Mouse (Mus musculus) heart, embryonic 11.5 days (tissue): ENCODE results near the gene Gucy2d. TPM values are rescaled to one million over a fixed set of nuclear protein-coding genes. Genes with fewer than 3 reads are reported as not detected.

Experiments used
- ATAC-seq: fragments of 200-750 bp; cut with Nextera tagmentation; replicated peaks from 2 replicates; pipeline ENCODE4 v1.8.0; 2017; ENCODE audit warnings: moderate library complexity; ENCODE audit not compliant: insufficient number of reproducible peaks, low FRiP score, low TSS enrichment
- H3K27ac ChIP-seq: fragments of 300-500 bp; sonication (generic); 2 replicates; pipeline ENCODE4 v1.5.1; 2014; ENCODE audit warnings: mild to moderate bottlenecking, low read depth, low read length
- H3K27me3 ChIP-seq: fragments of 300-500 bp; sonication (generic); 2 replicates; pipeline ENCODE4 v1.6.1; 2014; ENCODE audit warnings: mild to moderate bottlenecking, low read length, mixed read lengths; ENCODE audit not compliant: control insufficient read depth, insufficient read depth
- H3K36me3 ChIP-seq: fragments of 300-500 bp; sonication (generic); 2 replicates; pipeline ENCODE4 v1.6.1; 2014; ENCODE audit warnings: mild to moderate bottlenecking, low read length, moderate library complexity, mixed read lengths; ENCODE audit not compliant: control insufficient read depth, insufficient read depth
- H3K4me1 ChIP-seq: fragments of 300-500 bp; sonication (generic); 2 replicates; pipeline ENCODE4 v1.6.1; 2014; ENCODE audit warnings: low read length; ENCODE audit not compliant: control insufficient read depth, insufficient read depth
- H3K4me2 ChIP-seq: fragments of 300-500 bp; sonication (generic); 2 replicates; pipeline ENCODE4 v1.6.1; 2014; ENCODE audit warnings: mild to moderate bottlenecking, moderate library complexity
- H3K4me3 ChIP-seq: fragments of 300-500 bp; sonication (generic); 2 replicates; pipeline ENCODE4 v1.5.1; 2014; ENCODE audit warnings: low read depth, low read length
- H3K9ac ChIP-seq: fragments of 300-500 bp; sonication (generic); 2 replicates; pipeline ENCODE4 v1.6.1; 2014; ENCODE audit warnings: mild to moderate bottlenecking, low read depth, low read length, moderate library complexity
- H3K9me3 ChIP-seq: fragments of 300-500 bp; sonication (generic); replicated peaks from 2 replicates; pipeline ENCODE4 v1.6.1; 2016; ENCODE audit warnings: low read length; ENCODE audit not compliant: control insufficient read depth
- WGBS: fragments of 180-500 bp; shearing (Covaris S2); extraction: QIAGEN DNeasy Blood & Tissue Kit; methylation state at CpG from one replicate; pipeline ENCODE4 v1.1.7; 2014; ENCODE audit not compliant: insufficient replicate concordance; 5-methylcytosine and 5-hydroxymethylcytosine counted together
- polyA plus RNA-seq: library from polyadenylated mRNA; unstranded; fragments of >200 nt; fragmentation: Nextera tagmentation; extraction: Ambion mirVana; gene quantifications from 2 replicates; pipeline ENCODE4 v1.2.1, GENCODE M21; 2014

Gene Gucy2d
- polyA plus RNA-seq, 1 experiment from 2014 or later: 0.10 TPM

- Histone ChIP-seq H3K9me3 (no peaks in the 10 kb centered on the region), H3K4me3 (no peak overlapping the region), H3K27me3 (no peaks in the 10 kb centered on the region), H3K4me1 (peaks cover 34% of the 10 kb centered on the region), H3K4me2 (no peak overlapping the region; the same call in 1 of the 2 replicates), H3K9ac (no peak overlapping the region), H3K27ac (peak overlapping the region; percentile 82), H3K36me3 (no peaks in the 10 kb centered on the region)
- 15% methylated on average over 3 of the region's 3 CpGs for WGBS
- no peak; the same call in 1 of the 2 replicates for ATAC-seq
Observed at GRCm38 (mm10) chr7:98415550-98415949, 24.7 kb upstream of the Gucy2d start.

- H3K27me3 ChIP-seq: no peaks in the 10 kb centered on the region
- H3K27ac ChIP-seq: peak overlapping the region; percentile 82
- H3K4me3 ChIP-seq: no peak overlapping the region
- ATAC-seq: no peak
- H3K4me1 ChIP-seq: peaks cover 34% of the 10 kb centered on the region
- WGBS: 54% methylated on average over 4 of the region's 4 CpGs
- no peaks in the 10 kb centered on the region for H3K9me3 ChIP-seq
- no peak overlapping the region for H3K9ac ChIP-seq
- no peak overlapping the region for H3K4me2 ChIP-seq
- H3K36me3 ChIP-seq: no peaks in the 10 kb centered on the region
Observed at GRCm38 (mm10) chr7:98416020-98416419, 24.2 kb upstream of the Gucy2d start.

- no peak for ATAC-seq
- no peaks in the 10 kb centered on the region for H3K27me3 ChIP-seq
- H3K27ac ChIP-seq: peak overlapping the region; percentile 62
- WGBS: 47% methylated on average over 17 of the region's 17 CpGs
- no peak overlapping the region for H3K4me2 ChIP-seq
- H3K4me3 ChIP-seq: no peak overlapping the region
- H3K9me3 ChIP-seq: no peaks in the 10 kb centered on the region
- H3K36me3 ChIP-seq: no peaks in the 10 kb centered on the region
- peaks cover 36% of the 10 kb centered on the region for H3K4me1 ChIP-seq
- no peak overlapping the region for H3K9ac ChIP-seq
Observed at GRCm38 (mm10) chr7:98418031-98418805, 22.0 kb upstream of the Gucy2d start.

GRCm38 (mm10) chr7:98419366-98419765, 20.9 kb upstream of the Gucy2d start:
- Histone ChIP-seq H3K27ac (peak overlapping the region; percentile 72), H3K27me3 (no peaks in the 10 kb centered on the region), H3K9ac (no peak overlapping the region), H3K36me3 (no peaks in the 10 kb centered on the region), H3K4me3 (no peak overlapping the region), H3K9me3 (no peaks in the 10 kb centered on the region), H3K4me1 (peaks cover 43% of the 10 kb centered on the region), H3K4me2 (no peak overlapping the region)
- no peak for ATAC-seq
- WGBS: 49% methylated on average over 5 of the region's 5 CpGs

GRCm38 (mm10) chr7:98423546-98423945, 16.7 kb upstream of the Gucy2d start:
- no peak overlapping the region for H3K27ac ChIP-seq
- no peak overlapping the region for H3K4me3 ChIP-seq
- no peaks in the 10 kb centered on the region for H3K9me3 ChIP-seq
- H3K9ac ChIP-seq: no peak overlapping the region
- WGBS: 48% methylated on average over 11 of the region's 11 CpGs
- ATAC-seq: no peak
- no peaks in the 10 kb centered on the region for H3K27me3 ChIP-seq
- H3K4me2 ChIP-seq: no peak overlapping the region
- H3K36me3 ChIP-seq: no peaks in the 10 kb centered on the region
- H3K4me1 ChIP-seq: peaks cover 20% of the 10 kb centered on the region

- ATAC-seq: no peak
- no peak overlapping the region for H3K9ac ChIP-seq
- no peak overlapping the region for H3K4me2 ChIP-seq
- H3K27ac ChIP-seq: no peak overlapping the region
- H3K9me3 ChIP-seq: no peaks in the 10 kb centered on the region
- no peaks in the 10 kb centered on the region for H3K36me3 ChIP-seq
- no peaks in the 10 kb centered on the region for H3K27me3 ChIP-seq
- 77% methylated on average over 6 of the region's 6 CpGs for WGBS
- no peak overlapping the region for H3K4me3 ChIP-seq
- peaks cover 12% of the 10 kb centered on the region for H3K4me1 ChIP-seq
Observed at GRCm38 (mm10) chr7:98424396-98424795, 15.8 kb upstream of the Gucy2d start.

- no peak overlapping the region for H3K27ac ChIP-seq
- no peak overlapping the region for H3K9ac ChIP-seq
- ATAC-seq: no peak
- H3K9me3 ChIP-seq: no peaks in the 10 kb centered on the region
- WGBS: 95% methylated on average over 3 of the region's 3 CpGs
- H3K27me3 ChIP-seq: no peaks in the 10 kb centered on the region
- H3K4me3 ChIP-seq: no peak overlapping the region
- no peak overlapping the region for H3K4me2 ChIP-seq
- H3K36me3 ChIP-seq: no peaks in the 10 kb centered on the region
- H3K4me1 ChIP-seq: peaks cover 9% of the 10 kb centered on the region; the same call in 1 of the 2 replicates
Observed at GRCm38 (mm10) chr7:98425551-98425950, 14.7 kb upstream of the Gucy2d start.

GRCm38 (mm10) chr7:98426641-98427040, 13.6 kb upstream of the Gucy2d start:
- Histone ChIP-seq H3K9me3 (no peaks in the 10 kb centered on the region), H3K4me3 (no peak overlapping the region), H3K9ac (no peak overlapping the region), H3K27ac (no peak overlapping the region), H3K36me3 (no peaks in the 10 kb centered on the region), H3K27me3 (no peaks in the 10 kb centered on the region), H3K4me2 (no peak overlapping the region), H3K4me1 (peaks cover 9% of the 10 kb centered on the region; the same call in 1 of the 2 replicates)
- 79% methylated on average over 5 of the region's 5 CpGs for WGBS
- no peak for ATAC-seq
